Mouse (Mus musculus): ENCODE measurements at regions not wholly inside any gene's neighbourhood (a gene's known extent, or its start where the extent isn't known, plus 50 kb on each side); places are given as distances from the start of the nearest gene placed in this dataset.

- Histone ChIP-seq H3K4me3 (ENCODE audit: control insufficient read depth in 1 of 2, insufficient read depth in 1 of 2, low read depth in 2 of 2, low read length in 2 of 2) (no peak overlapping the region), H3K36me3 (ENCODE audit: control insufficient read depth in 1 of 2, insufficient read depth in 2 of 2, low read length in 2 of 2) (no peaks in the 10 kb centered on the region), H3K79me2 (ENCODE audit: control insufficient read depth, insufficient read depth, low read length, poor library complexity) (no peaks in the 10 kb centered on the region), H3K9me3 (replicated peaks; ENCODE audit: insufficient read depth, low read length) (no peaks in the 10 kb centered on the region), H3K27ac (ENCODE audit: control insufficient read depth, low read depth, low read length) (no peak overlapping the region), H3K9ac (ENCODE audit: control insufficient read depth, low read depth, low read length, poor library complexity, severe bottlenecking) (no peak overlapping the region), H3K27me3 (ENCODE audit: control insufficient read depth in 1 of 2, insufficient read depth in 2 of 2, low read length in 2 of 2) (no peaks in the 10 kb centered on the region), H3K4me1 (ENCODE audit: control insufficient read depth in 1 of 2, insufficient read depth in 2 of 2, low read length in 2 of 2) (peaks cover 0 to 3% of the 10 kb centered on the region in 2 experiments; a peak in 1 of 4 replicates)
- TF ChIP-seq E2F4 (IDR thresholded peaks at IDR 0.05; ENCODE audit: borderline replicate concordance, low read depth, low read length) (no peak), POLR2AphosphoS5 (IDR thresholded peaks at IDR 0.05; ENCODE audit: borderline replicate concordance, low read depth, low read length) (no peak), USF1 (IDR thresholded peaks at IDR 0.05; ENCODE audit: low read depth, low read length) (no peak), POLR2AphosphoS2 (IDR thresholded peaks at IDR 0.05; ENCODE audit: low read length) (no peak), EP300 (IDR thresholded peaks at IDR 0.05; ENCODE audit: low read depth in 1 of 2, low read length in 2 of 2) (no peak), MXI1 (IDR thresholded peaks at IDR 0.05; ENCODE audit: low read depth, low read length) (no peak), MAFK (IDR thresholded peaks at IDR 0.05; ENCODE audit: borderline replicate concordance, low read depth, low read length) (no peak), TAL1 (IDR thresholded peaks at IDR 0.05; ENCODE audit: low read length) (no peak), SIN3A (IDR thresholded peaks at IDR 0.05; ENCODE audit: low read length) (no peak), ELF1 (IDR thresholded peaks at IDR 0.05; ENCODE audit: low read depth, low read length) (no peak), HCFC1 (IDR thresholded peaks at IDR 0.05; ENCODE audit: low read depth, low read length) (no peak), MYB (IDR thresholded peaks at IDR 0.05; ENCODE audit: low read depth, low read length) (no peak), CHD1 (IDR thresholded peaks at IDR 0.05; ENCODE audit: low read depth, low read length) (no peak), NELFE (IDR thresholded peaks at IDR 0.05; ENCODE audit: low read depth, low read length) (no peak), ZMIZ1 (IDR thresholded peaks at IDR 0.05; ENCODE audit: low read depth, low read length) (no peak), USF2 (IDR thresholded peaks at IDR 0.05; ENCODE audit: borderline replicate concordance in 1 of 2, insufficient read depth in 1 of 2, low read depth in 1 of 2, low read length in 2 of 2) (no peak), BHLHE40 (IDR thresholded peaks at IDR 0.05; ENCODE audit: borderline replicate concordance, low read depth, low read length) (no peak), TCF12 (IDR thresholded peaks at IDR 0.05; ENCODE audit: low read depth, low read length) (no peak), CTCF (IDR thresholded peaks at IDR 0.05 in 2 of 3, conservative IDR thresholded peaks at IDR 0.05 in 1 of 3; ENCODE audit: control insufficient read depth in 1 of 3, insufficient read depth in 1 of 3, low read depth in 2 of 3, low read length in 3 of 3, poor library complexity in 1 of 3, severe bottlenecking in 1 of 3) (no peak), UBTF (IDR thresholded peaks at IDR 0.05; ENCODE audit: borderline replicate concordance, insufficient read depth, low read depth, low read length) (no peak)
- DNase-seq (ENCODE audit: low read depth, low spot score), result no peak
Observed at GRCm38 (mm10) chr4:95110828-95111227, 58.8 kb upstream of the Jun start.

DNA sequence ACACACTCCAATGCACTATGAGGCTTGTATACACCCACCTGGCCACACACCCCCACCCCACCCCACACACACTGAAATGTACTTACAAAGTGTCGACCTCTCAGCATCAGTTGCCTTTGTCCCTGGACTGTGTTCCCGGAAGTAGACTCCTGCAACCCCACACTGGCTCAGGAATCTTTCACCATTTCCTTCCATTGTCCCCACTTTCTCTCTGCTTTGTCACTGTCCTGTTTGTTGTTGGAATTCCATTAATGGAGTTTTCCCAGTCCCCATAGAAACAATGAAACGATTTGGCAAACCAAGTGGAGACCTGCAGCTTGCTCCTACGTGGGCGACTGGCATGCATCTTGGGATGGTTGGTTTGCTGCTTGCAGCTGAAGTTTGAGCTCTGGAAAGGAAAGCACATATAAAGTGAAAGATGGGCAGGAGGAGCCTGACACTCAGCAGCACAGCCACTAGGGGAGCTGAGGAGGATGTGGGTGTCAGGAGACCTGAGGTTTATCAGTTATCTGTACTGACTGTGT, 65.2 kb upstream of the Jun start:
- no peaks in the 10 kb centered on the region for H3K36me3 ChIP-seq (ENCODE audit: control insufficient read depth in 1 of 2, insufficient read depth in 2 of 2, low read length in 2 of 2)
- H3K79me2 ChIP-seq (ENCODE audit: control insufficient read depth, insufficient read depth, low read length, poor library complexity), result no peaks in the 10 kb centered on the region
- no peak overlapping the region for H3K4me3 ChIP-seq (ENCODE audit: control insufficient read depth in 1 of 2, insufficient read depth in 1 of 2, low read depth in 2 of 2, low read length in 2 of 2)
- no peak for DNase-seq (ENCODE audit: low read depth, low spot score)
- no peak for TF ChIP-seq TAL1 (IDR thresholded peaks at IDR 0.05; ENCODE audit: low read length)
- H3K9me3 ChIP-seq (replicated peaks; ENCODE audit: insufficient read depth, low read length), result no peaks in the 10 kb centered on the region
- no peaks in the 10 kb centered on the region for H3K27me3 ChIP-seq (ENCODE audit: control insufficient read depth in 1 of 2, insufficient read depth in 2 of 2, low read length in 2 of 2)
- no peaks in the 10 kb centered on the region for H3K4me1 ChIP-seq (ENCODE audit: control insufficient read depth in 1 of 2, insufficient read depth in 2 of 2, low read length in 2 of 2)
- no peak overlapping the region for H3K9ac ChIP-seq (ENCODE audit: control insufficient read depth, low read depth, low read length, poor library complexity, severe bottlenecking)
- H3K27ac ChIP-seq (ENCODE audit: control insufficient read depth, low read depth, low read length), result no peak overlapping the region
